Comparison of ENCODE assay signal across 9 mouse cellular contexts in the genomic region with DNA sequence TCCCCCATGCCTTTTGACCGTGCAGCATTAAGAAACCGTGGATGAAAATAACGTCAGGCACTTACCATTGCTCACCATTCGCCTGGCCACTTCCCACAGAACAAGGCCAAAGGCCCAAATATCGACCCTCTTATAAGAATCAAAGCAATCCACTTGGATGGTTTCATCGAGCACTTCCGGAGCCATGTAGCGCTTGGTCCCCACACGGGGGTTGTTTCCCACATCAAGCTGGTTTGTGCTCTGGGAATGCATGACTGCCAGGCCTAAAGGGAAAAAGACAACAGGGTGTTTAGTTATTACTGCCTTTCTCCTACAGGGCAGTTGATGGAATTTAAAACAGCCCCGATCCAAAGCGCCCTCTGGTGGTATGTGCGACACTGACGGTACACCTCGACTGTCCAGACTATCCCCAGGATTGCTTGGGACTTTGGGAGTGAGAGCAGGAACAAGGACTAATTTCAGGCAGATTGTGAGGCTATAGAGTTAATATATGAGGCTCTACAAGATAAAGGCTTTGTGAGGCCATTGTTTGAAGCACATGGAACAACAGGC. TPM values are rescaled to one million over a fixed set of nuclear protein-coding genes. Genes with fewer than 3 reads are reported as not detected.
DNase-seq lines count a peak whose midpoint lies in the region; ATAC-seq and TF ChIP-seq lines count a peak whose summit lies in the region.
"Had no signal": no experiment of that assay in that cellular context is flagged by ENCODE, and none has a peak within 500 bp of the region (broad histone marks: within the 10 kb centered on the region; RNA-seq: fewer than 3 reads in every experiment).

No protein-coding gene starts in this region.

- H3K4me1 ChIP-seq in liver, embryonic 14.5 days (replicated peaks; ENCODE audit: control insufficient read depth in 2 of 2, insufficient read depth in 2 of 2, low read length in 1 of 2) = no peaks in the 10 kb centered on the region
- H3K4me1 ChIP-seq: liver, embryonic 15.5 days had no signal

- H3K27ac ChIP-seq in liver, embryonic 14.5 days = no peak overlapping the region
- H3K27ac ChIP-seq: liver, embryonic 15.5 days had no signal

- no peaks in the 10 kb centered on the region for H3K36me3 ChIP-seq in liver, embryonic 14.5 days (replicated peaks; ENCODE audit: control insufficient read depth, insufficient read depth, low read depth)

- no peak overlapping the region for H3K4me2 ChIP-seq in liver, embryonic 14.5 days (ENCODE audit: low read depth)
- H3K4me2 ChIP-seq: liver, embryonic 15.5 days had no signal

- no peak for ATAC-seq in liver, embryonic 14.5 days (ENCODE audit: insufficient read depth)
- peak; percentile 53 to 69; a peak in 3 of 4 replicates for ATAC-seq in hematopoietic stem cell, adult 5-6 weeks (replicated peaks in 1 of 2; ENCODE audit: insufficient read depth in 1 of 2, low FRiP score in 2 of 2, low TSS enrichment in 1 of 2, low read depth in 1 of 2, poor library complexity in 2 of 2, severe bottlenecking in 2 of 2)
- no peak for ATAC-seq in megakaryocyte, adult 5-6 weeks (ENCODE audit: poor library complexity, severe bottlenecking)

- 70% methylated on average over 14 of the region's 14 CpGs for WGBS in liver, embryonic 14.5 days (ENCODE audit: insufficient replicate concordance)

- peak; percentile 55 for TF ChIP-seq CTCF in liver, embryonic 14.5 days (IDR thresholded peaks at IDR 0.05; ENCODE audit: low read depth)

- DNase-seq in embryo, embryonic 11 days = peak; percentile 11
- DNase-seq in embryo, embryonic 9.5 days (ENCODE audit: extremely low spot score) = no peak
- no peak for DNase-seq in liver, embryonic 14.5 days (ENCODE audit: low read depth in 3 of 3, low spot score in 3 of 3)
- no peak for DNase-seq in liver
- DNase-seq in adrenal gland, postnatal 36 days = peak; percentile 71
- DNase-seq in naive thymus-derived CD4-positive, alpha-beta T cell, adult 2 months (ENCODE audit: low read depth) = peak; percentile 39

- no peaks in the 10 kb centered on the region for H3K9me3 ChIP-seq in liver, embryonic 14.5 days (ENCODE audit: control insufficient read depth, low read length)
- H3K9me3 ChIP-seq: liver, embryonic 15.5 days had no signal

- no peaks in the 10 kb centered on the region for H3K27me3 ChIP-seq in liver, embryonic 14.5 days (ENCODE audit: control insufficient read depth, insufficient read depth, low read length)
- H3K27me3 ChIP-seq: liver, embryonic 15.5 days had no signal

- no peak overlapping the region for H3K4me3 ChIP-seq in liver, embryonic 14.5 days (ENCODE audit: insufficient read depth in 1 of 2, low read depth in 2 of 2, low read length in 2 of 2)
- H3K4me3 ChIP-seq: liver, embryonic 15.5 days had no signal

- no peak for TF ChIP-seq EP300 in liver, embryonic 14.5 days (IDR thresholded peaks at IDR 0.05; ENCODE audit: low read depth)

- no peak overlapping the region for H3K9ac ChIP-seq in liver, embryonic 14.5 days (replicated peaks)
- H3K9ac ChIP-seq: liver, embryonic 15.5 days had no signal

RNA-seq across cellular contexts. Expression of a gene that starts 11.0 kb away (rescaled TPM):
- not detected in 2 replicates for polyA plus RNA-seq in liver, embryonic 14.5 days (2012; rRNA removed)
- not detected in 2 replicates for polyA plus RNA-seq in liver, embryonic 14.5 days (2014; fragmentation: Nextera tagmentation; extraction: Ambion mirVana)
- not detected for total RNA-seq in adrenal gland, postnatal 36 days (2021)
- not detected in 2 replicates for total RNA-seq in hematopoietic stem cell, adult 5-6 weeks (2017)
- total RNA-seq in megakaryocyte, adult 5-6 weeks (2015) = not detected in 2 replicates
- total RNA-seq in megakaryocyte, adult 5-6 weeks (2017) = not detected in 2 replicates
- polyA plus RNA-seq: liver, embryonic 15.5 days had no signal

Comparison
In these comparisons a context has a peak if more than half of its experiments do, and no peak if none do; other contexts are left out.
1. DNase-seq: peak in embryo, embryonic 11 days (single experiment), adrenal gland, postnatal 36 days (2 of 2) and naive thymus-derived CD4-positive, alpha-beta T cell, adult 2 months (single experiment); none in embryo, embryonic 9.5 days (single experiment), liver, embryonic 14.5 days (0 of 3) and liver (single experiment).
2. ATAC-seq: peak in hematopoietic stem cell, adult 5-6 weeks (2 of 2); none in liver, embryonic 14.5 days (single experiment) and megakaryocyte, adult 5-6 weeks (single experiment).